Mouse (Mus musculus) kidney, postnatal 0 days (tissue): ENCODE data around the gene Gpx5. TPM values are rescaled to one million over a fixed set of nuclear protein-coding genes. Genes with fewer than 3 reads are reported as not detected.

Experiments
- ATAC-seq: fragments of 200-750 bp; cut with Nextera tagmentation; replicated peaks from 2 replicates; pipeline ENCODE4 v1.8.0; 2017; ENCODE audit warnings: low read depth, moderate number of reproducible peaks, moderate TSS enrichment, moderate library complexity; ENCODE audit not compliant: low FRiP score
- DNase-seq: peaks from one replicate; pipeline ENCODE4 v3.0.0-alpha.2; 2016; ENCODE audit warnings: low spot score
- H3K27ac ChIP-seq: fragments of 300-500 bp; sonication (generic); 2 replicates; pipeline ENCODE4 v1.5.1; 2014; ENCODE audit warnings: mild to moderate bottlenecking
- H3K27me3 ChIP-seq: fragments of 300-500 bp; sonication (generic); 2 replicates; pipeline ENCODE4 v1.6.1; 2014; ENCODE audit warnings: low read length, mixed read lengths; ENCODE audit not compliant: insufficient read depth
- H3K36me3 ChIP-seq: fragments of 300-500 bp; sonication (generic); 2 replicates; pipeline ENCODE4 v1.6.1; 2014; ENCODE audit warnings: low read length, mixed read lengths; ENCODE audit not compliant: insufficient read depth
- H3K4me1 ChIP-seq: fragments of 300-500 bp; sonication (generic); replicated peaks from 2 replicates; pipeline ENCODE4 v1.6.1; 2014; ENCODE audit warnings: antibody characterized with exemption, low read length, mixed read lengths; ENCODE audit not compliant: insufficient read depth
- H3K4me2 ChIP-seq: fragments of 300-500 bp; sonication (generic); 2 replicates; pipeline ENCODE4 v1.6.1; 2014; ENCODE audit warnings: mild to moderate bottlenecking, low read length, moderate library complexity, mixed read lengths
- H3K4me3 ChIP-seq: fragments of 300-500 bp; sonication (generic); replicated peaks from 2 replicates; pipeline ENCODE4 v1.5.1; 2014; ENCODE audit warnings: low read depth, low read length
- H3K9ac ChIP-seq: fragments of 300-500 bp; sonication (generic); 2 replicates; pipeline ENCODE4 v1.6.1; 2014; ENCODE audit warnings: low read depth, low read length
- H3K9me3 ChIP-seq: fragments of 300-500 bp; sonication (generic); replicated peaks from 2 replicates; pipeline ENCODE4 v1.6.1; 2016; ENCODE audit warnings: low read length, inconsistent platforms, mixed read lengths
- CTCF ChIP-seq: IDR thresholded peaks from 2 replicates; pipeline ENCODE4 v1.5.1; 2016; ENCODE audit warnings: antibody characterized with exemption, low read depth, mild to moderate bottlenecking, moderate library complexity
- WGBS: fragments of 180-500 bp; shearing (Covaris S2); extraction: QIAGEN DNeasy Blood & Tissue Kit; methylation state at CpG from one replicate; pipeline ENCODE4 v1.1.7; 2014; 5-methylcytosine and 5-hydroxymethylcytosine counted together
- polyA plus RNA-seq: library from polyadenylated mRNA; unstranded; fragments of >200 nt; fragmentation: Nextera tagmentation; extraction: Ambion mirVana; gene quantifications from 2 replicates; pipeline ENCODE4 v1.2.1, GENCODE M21; 2015

Gene Gpx5
- polyA plus RNA-seq, 1 experiment from 2014 or later, result not detected

DNA sequence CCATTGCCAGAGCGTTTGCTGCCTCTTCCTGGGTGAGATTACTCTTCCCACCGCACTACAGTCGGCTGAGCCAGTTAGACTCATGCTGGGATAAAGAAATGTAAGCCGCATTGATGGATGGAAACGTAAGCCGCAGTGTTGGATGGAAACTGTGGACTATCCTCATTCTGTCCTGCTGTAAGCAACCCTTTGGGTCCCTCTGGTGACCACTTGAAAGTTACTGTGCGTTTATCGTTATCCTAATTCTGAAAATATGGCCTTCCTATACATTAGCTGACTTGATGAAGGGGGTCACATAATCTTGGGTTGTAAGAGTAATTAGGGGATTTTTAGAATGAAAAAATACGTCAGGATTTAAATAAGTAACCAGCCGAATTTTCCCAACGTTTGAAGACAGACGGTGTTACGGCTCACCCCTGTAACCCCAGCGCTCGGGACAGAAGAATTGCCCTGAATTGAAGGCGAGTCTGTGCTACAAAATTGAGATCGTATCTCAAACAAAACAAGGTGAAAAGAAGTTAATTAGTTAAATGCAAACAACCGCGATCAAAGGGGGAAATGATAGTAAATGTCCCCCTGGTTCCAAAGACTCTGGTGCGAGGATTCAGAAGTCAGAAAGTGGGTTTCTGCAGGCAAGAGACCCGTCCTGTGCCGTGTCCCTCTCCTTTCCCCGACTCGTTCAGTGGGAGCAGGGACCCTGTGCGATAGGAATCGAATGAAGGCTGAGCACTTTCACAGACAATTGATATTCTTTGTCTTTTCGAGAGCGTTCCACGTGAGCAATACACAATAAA is 17.3 kb downstream of the Gpx5 start:
- WGBS, result under 1% methylated on average over 29 of the region's 29 CpGs
- ATAC-seq (no peak), DNase-seq (peak; percentile 79)
- Histone ChIP-seq H3K27ac (no peak overlapping the region), H3K9ac (peak overlapping the region; percentile 42; the same call in 1 of the 2 replicates), H3K4me1 (no peaks in the 10 kb centered on the region), H3K4me2 (peak overlapping the region; percentile 85), H3K27me3 (no peaks in the 10 kb centered on the region), H3K9me3 (no peaks in the 10 kb centered on the region), H3K4me3 (peak overlapping the region; percentile 55), H3K36me3 (no peaks in the 10 kb centered on the region)
- peak; percentile 73 for TF ChIP-seq CTCF

DNA sequence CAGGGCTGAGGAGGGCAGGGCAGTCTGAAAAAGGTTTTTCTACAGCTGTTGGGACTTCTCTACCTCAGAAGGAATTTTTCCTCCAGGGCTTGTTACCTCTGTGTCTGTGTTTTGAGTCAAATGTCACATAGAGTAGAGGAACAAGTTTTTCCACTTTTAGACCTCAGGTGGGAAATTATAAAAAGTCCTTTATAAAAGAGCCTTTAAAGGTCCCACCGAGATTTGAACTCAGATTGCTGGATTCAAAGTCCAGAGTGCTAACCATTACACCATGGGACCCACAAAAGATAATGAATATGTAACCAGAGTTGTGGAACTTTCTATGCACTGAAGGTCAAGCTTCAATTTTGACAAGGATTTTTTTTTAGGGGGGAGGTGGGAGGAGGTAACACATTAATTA is 24.3 kb downstream of the Gpx5 start:
- H3K4me2 ChIP-seq, result peak overlapping the region; percentile 18; the same call in 1 of the 2 replicates
- no peak overlapping the region for H3K4me3 ChIP-seq
- TF ChIP-seq CTCF, result no peak
- H3K27me3 ChIP-seq, result no peaks in the 10 kb centered on the region
- ATAC-seq (no peak), DNase-seq (no peak)
- H3K9ac ChIP-seq, result no peak overlapping the region
- H3K36me3 ChIP-seq, result no peaks in the 10 kb centered on the region
- H3K9me3 ChIP-seq, result no peaks in the 10 kb centered on the region
- H3K27ac ChIP-seq, result no peak overlapping the region
- WGBS, result 3% methylated on average over 1 of the region's 1 CpGs
- H3K4me1 ChIP-seq, result no peaks in the 10 kb centered on the region

DNA sequence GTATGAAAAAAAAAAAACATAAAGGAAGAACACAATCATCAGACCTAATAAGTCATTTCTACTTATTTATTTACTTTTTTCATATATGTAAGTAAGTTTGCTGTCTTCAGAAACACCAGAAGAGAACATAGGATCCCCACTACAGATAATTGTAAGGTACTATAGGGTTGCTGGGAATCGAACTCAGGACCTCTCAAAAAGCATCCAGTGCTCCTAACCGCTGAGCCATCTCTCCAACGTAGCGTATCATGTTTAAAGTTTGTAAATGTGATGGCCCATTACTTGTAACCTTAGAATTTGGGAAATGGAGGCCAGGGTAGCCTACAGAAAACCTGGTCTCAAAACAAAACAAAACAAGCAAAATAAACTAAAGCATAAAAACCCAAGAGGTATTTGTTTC is 25.0 kb downstream of the Gpx5 start:
- Histone ChIP-seq H3K4me1 (no peaks in the 10 kb centered on the region), H3K36me3 (no peaks in the 10 kb centered on the region), H3K4me3 (no peak overlapping the region), H3K4me2 (peak overlapping the region; percentile 18; the same call in 1 of the 2 replicates), H3K9me3 (no peaks in the 10 kb centered on the region), H3K9ac (no peak overlapping the region), H3K27ac (no peak overlapping the region), H3K27me3 (no peaks in the 10 kb centered on the region)
- no peak for ATAC-seq
- no peak for DNase-seq
- no peak for TF ChIP-seq CTCF
- WGBS, result 36% methylated on average over 4 of the region's 4 CpGs

DNA sequence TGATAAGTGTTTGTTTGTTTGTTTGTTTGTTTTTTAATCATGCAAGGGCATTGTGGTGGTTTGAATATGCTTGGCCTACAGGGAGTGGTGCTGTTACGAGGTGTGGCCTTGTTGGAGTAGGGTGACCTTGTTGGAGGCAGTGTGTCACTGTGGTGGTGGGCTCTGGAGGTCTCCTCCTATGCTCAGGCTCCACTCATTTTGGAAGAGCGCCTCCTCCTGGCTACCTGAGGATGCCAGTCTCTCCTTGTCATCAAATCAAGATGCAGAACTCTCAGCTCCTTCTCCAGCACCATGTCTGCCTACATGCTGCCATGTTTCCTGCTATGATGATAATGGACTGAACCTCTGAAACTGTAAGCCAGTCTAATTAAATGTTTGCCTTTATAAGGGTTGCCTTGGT is 26.8 kb downstream of the Gpx5 start:
- H3K9me3 ChIP-seq, result no peaks in the 10 kb centered on the region
- H3K4me1 ChIP-seq, result no peaks in the 10 kb centered on the region
- H3K27ac ChIP-seq, result no peak overlapping the region
- no peak overlapping the region for H3K9ac ChIP-seq
- no peak for TF ChIP-seq CTCF
- H3K4me2 ChIP-seq, result no peak overlapping the region
- H3K27me3 ChIP-seq, result no peaks in the 10 kb centered on the region
- DNase-seq (no peak), ATAC-seq (no peak)
- no peaks in the 10 kb centered on the region for H3K36me3 ChIP-seq
- H3K4me3 ChIP-seq, result no peak overlapping the region
- WGBS, result 58% methylated on average over 2 of the region's 2 CpGs

DNA sequence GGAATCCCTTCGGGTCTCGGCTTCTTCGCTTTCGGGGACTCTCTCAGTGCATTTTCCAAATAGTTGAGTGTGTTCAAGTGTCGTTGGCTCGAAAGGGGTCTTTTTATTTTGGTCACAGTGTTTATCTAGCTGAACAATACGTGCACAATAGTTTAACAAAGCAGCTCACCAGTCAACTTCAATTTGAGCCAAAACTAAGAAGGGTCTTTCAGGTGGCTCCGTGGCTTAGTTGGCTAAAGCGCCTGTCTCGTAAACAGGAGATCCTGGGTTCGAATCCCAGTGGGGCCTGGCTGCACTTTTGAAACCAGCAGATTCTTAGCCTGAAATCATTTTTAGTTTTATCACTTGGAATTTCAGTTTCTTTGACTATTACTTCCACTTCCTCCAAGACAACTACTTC is 28.2 kb downstream of the Gpx5 start:
- H3K4me1 ChIP-seq, result peaks cover 4% of the 10 kb centered on the region
- no peak overlapping the region for H3K9ac ChIP-seq
- no peaks in the 10 kb centered on the region for H3K9me3 ChIP-seq
- no peaks in the 10 kb centered on the region for H3K36me3 ChIP-seq
- DNase-seq (no peak), ATAC-seq (no peak)
- H3K27ac ChIP-seq, result no peak overlapping the region
- TF ChIP-seq CTCF, result no peak
- WGBS, result 4% methylated on average over 11 of the region's 11 CpGs
- no peaks in the 10 kb centered on the region for H3K27me3 ChIP-seq
- H3K4me2 ChIP-seq, result peak overlapping the region; percentile 53
- peak overlapping the region; percentile 23 for H3K4me3 ChIP-seq

DNA sequence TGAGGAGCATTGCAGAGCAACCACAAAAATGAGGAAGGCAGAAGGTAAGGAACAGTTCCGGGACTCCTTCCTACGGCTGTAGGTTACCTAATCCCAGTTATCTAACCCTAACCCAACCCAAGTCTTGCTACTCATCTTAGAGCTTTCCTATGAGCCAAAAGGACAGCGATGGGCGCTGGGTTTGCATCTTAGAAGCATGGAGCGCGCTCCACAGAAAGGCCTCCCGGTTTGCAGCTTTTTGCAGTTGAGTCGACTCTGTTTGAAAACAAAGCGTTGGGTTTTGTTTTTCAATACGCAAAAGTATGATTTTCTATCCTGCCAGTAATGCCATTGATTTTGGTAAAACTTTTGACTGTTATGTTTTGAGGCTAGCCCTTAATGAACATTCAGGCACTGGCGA is 28.6 kb downstream of the Gpx5 start:
- H3K4me1 ChIP-seq, result peaks cover 7% of the 10 kb centered on the region
- no peak overlapping the region for H3K27ac ChIP-seq
- H3K9me3 ChIP-seq, result no peaks in the 10 kb centered on the region
- WGBS, result 9% methylated on average over 11 of the region's 11 CpGs
- DNase-seq, result no peak
- no peaks in the 10 kb centered on the region for H3K36me3 ChIP-seq
- no peaks in the 10 kb centered on the region for H3K27me3 ChIP-seq
- peak overlapping the region; percentile 53 for H3K4me2 ChIP-seq
- no peak overlapping the region for H3K9ac ChIP-seq
- peak overlapping the region; percentile 23 for H3K4me3 ChIP-seq
- TF ChIP-seq CTCF, result no peak
- ATAC-seq, result no peak
